ENCODE assay signal across 7 mouse cellular contexts in the genomic region with DNA sequence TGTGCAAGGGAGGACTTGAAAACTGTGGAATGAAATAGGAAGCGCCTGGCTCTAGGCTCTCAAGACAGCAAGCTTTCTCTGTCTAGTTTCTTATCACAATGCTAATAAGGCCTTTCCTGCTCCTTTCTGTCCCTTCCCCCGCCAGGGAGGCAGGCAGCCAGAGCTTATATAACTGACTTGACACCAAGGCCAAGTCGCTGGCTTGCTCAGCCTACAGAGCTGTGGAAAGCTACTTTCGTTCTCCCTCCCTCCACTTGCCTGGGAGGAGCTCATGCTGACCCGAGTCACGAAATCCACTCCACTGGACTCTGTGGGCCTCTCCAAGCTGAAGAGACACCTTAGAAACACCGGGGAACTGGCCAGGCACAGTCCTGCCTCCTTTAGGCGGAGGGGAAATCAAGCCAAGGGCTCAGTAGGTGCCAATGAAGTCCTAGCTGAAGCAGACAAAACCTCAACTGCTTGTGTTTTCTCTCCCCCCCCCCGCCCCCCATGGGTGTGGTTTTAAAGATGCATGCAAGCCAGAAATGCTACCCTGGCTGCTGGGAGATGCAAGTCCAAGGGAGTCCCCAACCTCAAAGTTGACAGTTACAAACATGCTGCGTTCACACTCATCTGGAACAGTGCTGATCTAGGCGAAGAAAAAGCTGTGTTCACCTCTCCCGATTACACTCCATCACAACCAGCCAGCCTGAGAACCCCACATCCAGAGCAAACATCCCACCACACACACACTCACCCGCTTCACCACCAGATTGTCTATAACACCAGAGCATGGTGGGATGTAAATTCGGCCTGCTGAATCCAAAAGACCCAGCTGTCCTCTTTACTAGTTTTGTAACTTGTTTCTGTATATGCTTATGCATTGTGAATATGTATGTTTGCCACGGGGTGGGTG.
DNase-seq lines count a peak whose midpoint lies in the region; ATAC-seq and TF ChIP-seq lines count a peak whose summit lies in the region.

No protein-coding gene starts in this region.

- no peaks in the 10 kb centered on the region for H3K27me3 ChIP-seq in Patski

- no peak for DNase-seq in Patski (ENCODE audit: low read depth, low spot score)
- peak; percentile 93 to 94 for DNase-seq in adrenal gland, postnatal 36 days
- DNase-seq in frontal cortex, postnatal 10 days (ENCODE audit: low spot score in 2 of 2): peak; percentile 19 to 42
- peak; percentile 92 to 93 for DNase-seq in heart, postnatal 36 days
- DNase-seq in left cerebral cortex, adult 18-20 months (ENCODE audit: low spot score in 2 of 2): peak; percentile 25 to 52
- peak; percentile 96 for DNase-seq in lung, postnatal 36 days
- peak; percentile 16 for DNase-seq in thymus, postnatal 14 days

- POLR2A ChIA-PET in Patski (lab: Charles Lee): no interaction called here

- peak; percentile 26 for ATAC-seq in Patski

- intact Hi-C loops in heart, postnatal 36 days (cut with DNase I): no loop called here

- in situ Hi-C loops in Patski (cut with MboI; ENCODE audit: low pct_unique_long_range_greater_than_20kb): loop anchor here (25.0 kb wide), 1 partner anchor 195 kb away; no protein-coding TSS in a partner anchor

- no peak for TF ChIP-seq CTCF in Patski (IDR thresholded peaks at IDR 0.05)

- CTCF ChIA-PET in Patski (lab: Charles Lee): no interaction called here
